Mouse (Mus musculus) small intestine, adult 2 months (tissue): ENCODE measurements around the gene 1700024G13Rik. TPM values are rescaled to one million over a fixed set of nuclear protein-coding genes. Genes with fewer than 3 reads are reported as not detected.
"Not testable (repeated sequence)": the region's sequence is repeated elsewhere in the genome, so short reads cannot be mapped to it uniquely, and the experiment has no call there.

Experiments used
- H3K27ac ChIP-seq: fragments of 200-500 bp; 2 replicates; pipeline ENCODE4 v1.5.1; 2012; ENCODE audit warnings: low read depth, low read length, control low read depth, inconsistent platforms; ENCODE audit not compliant: insufficient read depth
- H3K27me3 ChIP-seq: fragments of 200-500 bp; 2 replicates; pipeline ENCODE4 v1.6.1; 2012; ENCODE audit warnings: mild to moderate bottlenecking, moderate library complexity, low read length, inconsistent platforms; ENCODE audit not compliant: control insufficient read depth, insufficient read depth
- H3K36me3 ChIP-seq: fragments of 200-500 bp; 2 replicates; pipeline ENCODE4 v1.6.1; 2012; ENCODE audit warnings: mild to moderate bottlenecking, low read length, control low read depth, inconsistent platforms; ENCODE audit not compliant: control insufficient read depth, insufficient read depth
- H3K4me1 ChIP-seq: fragments of 200-500 bp; 2 replicates; pipeline ENCODE4 v1.6.1; 2012; ENCODE audit warnings: low read length, inconsistent platforms, mixed read lengths; ENCODE audit not compliant: control insufficient read depth, insufficient read depth, insufficient read length
- H3K4me3 ChIP-seq: fragments of 200-500 bp; 2 replicates; pipeline ENCODE4 v1.5.1; 2012; ENCODE audit warnings: low read depth, mild to moderate bottlenecking, control low read depth, inconsistent platforms, low read length, moderate library complexity
- CTCF ChIP-seq: fragments of 200-500 bp; IDR thresholded peaks from 2 replicates; pipeline ENCODE4 v1.5.1; 2012; ENCODE audit warnings: low read depth, mild to moderate bottlenecking, control low read depth, inconsistent platforms, low read length, moderate library complexity, mixed read lengths; ENCODE audit not compliant: insufficient replicate concordance, insufficient read length; ENCODE audit errors: extremely low read depth
- POLR2A ChIP-seq: fragments of 200-500 bp; IDR thresholded peaks from 2 replicates; pipeline ENCODE4 v1.6.1; 2012; ENCODE audit warnings: low read depth, mild to moderate bottlenecking, control low read depth, inconsistent platforms, low read length, moderate library complexity
- WGBS: fragments of 180-500 bp; shearing (Covaris S2); methylation state at CpG from one replicate; pipeline ENCODE4 v1.1.7; 2018; 5-methylcytosine and 5-hydroxymethylcytosine counted together
- polyA plus RNA-seq: library from polyadenylated mRNA; depleted of rRNA; stranded (reverse); fragments of >200 nt; gene quantifications from 2 replicates; pipeline ENCODE4 v1.2.3, GENCODE M21; 2012

1700024G13Rik gene
- polyA plus RNA-seq, 1 experiment: not detected

DNA sequence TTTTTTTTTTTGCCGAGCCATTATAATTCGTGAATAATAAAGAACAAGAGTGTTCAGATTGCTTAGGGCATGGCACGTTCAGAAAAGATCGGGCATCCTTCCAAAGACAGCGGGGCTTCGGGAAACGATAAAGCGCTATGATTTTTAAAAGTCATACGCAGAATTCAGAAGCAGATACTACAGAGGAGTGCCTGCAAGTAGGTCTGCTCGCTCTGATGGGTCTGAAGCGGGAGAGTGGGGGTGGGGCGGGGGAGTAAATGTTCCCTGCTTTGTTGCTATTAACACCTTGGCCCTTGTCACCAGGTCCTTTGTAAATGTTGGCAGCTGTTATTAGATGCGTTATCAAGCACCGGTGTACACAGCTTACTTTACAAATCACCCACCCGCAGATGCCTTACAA is 6.6 kb downstream of the 1700024G13Rik start:
- Histone ChIP-seq H3K36me3 (no peaks in the 10 kb centered on the region), H3K27me3 (no peaks in the 10 kb centered on the region), H3K4me3 (no peak overlapping the region), H3K27ac (no peak overlapping the region), H3K4me1 (no peaks in the 10 kb centered on the region)
- 37% methylated on average over 15 of the region's 15 CpGs for WGBS
- TF ChIP-seq CTCF (no peak), POLR2A (no peak)

DNA sequence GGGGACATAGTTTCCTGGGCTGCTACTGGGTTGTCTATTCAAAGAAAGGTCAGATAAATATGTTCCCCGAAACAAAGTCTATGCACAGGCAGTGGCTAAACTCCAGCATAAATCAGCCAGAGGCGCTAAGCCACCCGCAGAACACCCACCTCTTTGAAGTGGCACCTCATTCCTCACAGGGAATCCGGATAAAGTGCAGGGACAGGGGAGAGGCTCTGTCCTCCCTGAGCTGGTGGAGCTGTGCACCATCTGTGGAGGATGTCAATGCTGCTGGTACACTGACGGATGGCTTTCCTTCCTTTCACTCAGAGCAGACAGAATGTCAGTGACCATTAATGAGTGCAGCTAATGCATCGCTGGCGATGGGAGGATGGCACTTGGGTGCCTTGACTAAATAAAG is 7.1 kb downstream of the 1700024G13Rik start:
- H3K27ac ChIP-seq: no peak overlapping the region
- no peak overlapping the region for H3K4me3 ChIP-seq
- WGBS: 40% methylated on average over 7 of the region's 7 CpGs
- H3K27me3 ChIP-seq: no peaks in the 10 kb centered on the region
- TF ChIP-seq CTCF (no peak), POLR2A (no peak)
- no peaks in the 10 kb centered on the region for H3K4me1 ChIP-seq
- no peaks in the 10 kb centered on the region for H3K36me3 ChIP-seq

- Histone ChIP-seq H3K27me3 (no peaks in the 10 kb centered on the region), H3K4me1 (no peaks in the 10 kb centered on the region), H3K27ac (no peak overlapping the region), H3K36me3 (no peaks in the 10 kb centered on the region), H3K4me3 (no peak overlapping the region)
- TF ChIP-seq POLR2A (no peak), CTCF (no peak)
- WGBS: 27% methylated on average over 3 of the region's 3 CpGs
Measured at GRCm38 (mm10) chr14:32380099-32380480, 8.1 kb downstream of the 1700024G13Rik start.

DNA sequence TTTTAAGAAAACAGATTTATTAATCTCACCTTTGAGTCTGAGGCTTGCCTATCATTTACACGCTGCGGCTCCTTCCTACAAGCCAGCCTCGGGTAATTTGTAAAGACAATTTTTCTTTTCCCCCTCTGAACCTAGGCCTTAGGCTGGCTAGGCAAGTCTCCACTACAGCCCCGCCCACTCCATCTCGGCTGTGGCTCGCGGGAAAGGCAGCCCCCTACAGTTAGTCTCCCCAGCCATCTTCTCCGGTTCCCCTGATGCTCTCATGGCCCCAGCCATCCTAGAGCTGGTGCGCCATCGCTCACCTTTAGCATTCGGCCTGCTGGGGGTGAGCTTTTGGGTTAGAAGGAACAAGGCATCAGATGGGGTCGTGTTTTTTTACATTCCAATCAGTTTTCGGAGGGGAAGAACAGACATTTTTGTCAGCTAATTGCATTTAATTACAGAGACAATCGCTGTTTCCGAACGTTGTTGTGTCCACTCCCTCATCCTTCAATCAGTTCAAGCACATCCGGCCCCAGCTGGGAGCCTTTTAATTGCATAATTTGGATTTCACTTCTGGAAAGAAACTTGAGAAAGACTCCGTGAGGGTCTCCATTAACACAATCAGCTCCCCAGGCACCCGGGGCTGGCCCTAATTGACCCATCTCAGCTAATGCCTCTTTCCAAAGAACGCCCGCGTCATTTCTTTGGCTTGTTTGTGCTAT is 8.6 kb downstream of the 1700024G13Rik start:
- no peak for TF ChIP-seq CTCF
- no peak for TF ChIP-seq POLR2A
- H3K4me3 ChIP-seq: no peak overlapping the region
- H3K36me3 ChIP-seq: no peaks in the 10 kb centered on the region
- 40% methylated on average over 22 of the region's 22 CpGs for WGBS
- H3K27ac ChIP-seq: no peak overlapping the region
- no peaks in the 10 kb centered on the region for H3K4me1 ChIP-seq
- no peaks in the 10 kb centered on the region for H3K27me3 ChIP-seq

- 19% methylated on average over 2 of the region's 2 CpGs for WGBS
- no peak for TF ChIP-seq CTCF
- no peak for TF ChIP-seq POLR2A
- H3K27ac ChIP-seq: no peak overlapping the region
Measured at GRCm38 (mm10) chr14:32372510-32372909, 15.7 kb downstream of the 1700024G13Rik start.

GRCm38 (mm10) chr14:32369756-32370155 is 18.4 kb downstream of the 1700024G13Rik start:
- H3K27me3 ChIP-seq: no peaks in the 10 kb centered on the region
- H3K4me1 ChIP-seq: peaks cover 2% of the 10 kb centered on the region; the same call in 1 of the 2 replicates
- no peak overlapping the region for H3K4me3 ChIP-seq
- H3K27ac ChIP-seq: no peak overlapping the region
- WGBS: 28% methylated on average over 7 of the region's 7 CpGs
- H3K36me3 ChIP-seq: no peaks in the 10 kb centered on the region
- TF ChIP-seq POLR2A (no peak), CTCF (no peak)

More at GRCm38 (mm10) chr14:32372510-32372909, 15.7 kb downstream of the 1700024G13Rik start:
- Histone ChIP-seq H3K4me1 (no peaks in the 10 kb centered on the region), H3K36me3 (no peaks in the 10 kb centered on the region), H3K27me3 (no peaks in the 10 kb centered on the region), H3K4me3 (no peak overlapping the region)

DNA sequence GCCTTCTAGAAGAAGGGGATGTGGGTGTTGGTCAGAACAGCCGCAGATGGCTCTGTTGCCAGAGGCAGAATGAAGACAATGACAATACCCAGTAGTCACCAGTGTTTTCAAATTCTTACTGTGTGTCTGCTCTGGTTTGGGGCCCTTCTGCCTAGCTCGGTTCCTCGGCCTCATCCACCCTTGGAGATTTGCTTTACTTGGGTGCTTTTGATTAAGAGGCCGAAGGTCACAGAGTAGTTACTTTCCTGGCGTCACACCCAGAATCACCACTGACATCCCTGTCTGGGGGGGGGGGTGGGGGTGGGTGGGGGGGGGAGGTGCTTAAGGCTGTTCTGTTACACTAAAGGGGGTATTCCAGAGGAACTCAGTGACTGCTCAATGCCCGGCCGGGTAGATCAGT is 23.8 kb downstream of the 1700024G13Rik start:
- Histone ChIP-seq H3K27ac (no peak overlapping the region), H3K4me3 (no peak overlapping the region), H3K36me3 (no peaks in the 10 kb centered on the region), H3K27me3 (no peaks in the 10 kb centered on the region), H3K4me1 (peaks cover 6% of the 10 kb centered on the region; the same call in 1 of the 2 replicates)
- TF ChIP-seq POLR2A (no peak), CTCF (no peak)
- WGBS: 26% methylated on average over 7 of the region's 7 CpGs

DNA sequence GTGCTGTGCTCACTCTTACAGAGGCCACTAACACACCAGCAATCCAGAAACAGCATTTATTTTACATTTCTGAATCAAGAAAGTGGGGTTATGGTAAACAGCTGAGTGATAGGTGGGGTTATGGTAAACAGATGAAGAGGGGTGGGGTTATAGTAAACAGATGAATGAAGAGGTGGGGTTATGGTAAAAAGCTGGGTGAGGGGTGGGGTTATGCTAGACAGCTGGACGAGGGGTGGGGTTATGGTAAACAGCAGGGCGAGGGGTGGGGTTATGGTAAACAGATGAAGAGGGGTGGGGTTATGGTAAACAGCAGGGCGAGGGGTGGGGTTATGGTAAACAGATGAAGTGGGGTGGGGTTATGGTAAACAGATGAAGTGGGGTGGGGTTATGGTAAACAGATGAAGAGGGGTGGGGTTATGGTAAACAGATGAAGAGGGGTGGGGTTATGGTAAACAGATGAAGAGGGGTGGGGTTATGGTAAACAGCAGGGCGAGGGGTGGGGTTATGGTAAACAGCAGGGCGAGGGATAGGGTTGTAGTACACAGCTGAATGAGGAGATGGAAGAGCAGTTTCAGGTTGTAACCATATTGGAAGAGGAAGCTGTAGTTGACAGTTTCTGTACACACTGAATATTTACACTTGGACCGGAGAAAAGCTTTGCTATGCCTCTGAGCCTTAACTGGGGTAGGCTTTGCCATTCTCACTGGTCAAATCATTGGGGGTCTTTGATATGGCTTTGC is 36.8 kb downstream of the 1700024G13Rik start:
- WGBS: 25% methylated on average over 6 of the region's 6 CpGs
- H3K27ac ChIP-seq, H3K36me3 ChIP-seq, H3K4me1 ChIP-seq, H3K4me3 ChIP-seq, H3K27me3 ChIP-seq: not testable (repeated sequence)
